Mouse (Mus musculus) heart, embryonic 16.5 days (tissue): Measurements from ENCODE around the gene Rnf41. TPM values are rescaled to one million over a fixed set of nuclear protein-coding genes. Genes with fewer than 3 reads are reported as not detected.
A peak's percentile ranks its signal among the peaks of the same experiment; 100 is the strongest.

ENCODE experiments used
- ATAC-seq: fragments of 200-750 bp; cut with Nextera tagmentation; replicated peaks from 2 replicates; pipeline ENCODE4 v1.8.0; 2017; ENCODE audit warnings: moderate number of reproducible peaks; ENCODE audit not compliant: insufficient read depth, low FRiP score; ENCODE audit errors: extremely low read depth
- H3K27ac ChIP-seq: fragments of 300-500 bp; sonication (generic); 2 replicates; pipeline ENCODE4 v1.5.1; 2014; ENCODE audit warnings: mild to moderate bottlenecking, low read length, control low read depth, moderate library complexity
- H3K27me3 ChIP-seq: fragments of 300-500 bp; sonication (generic); 2 replicates; pipeline ENCODE4 v1.6.1; 2014; ENCODE audit warnings: low read length, mixed read lengths; ENCODE audit not compliant: control insufficient read depth, insufficient read depth
- H3K36me3 ChIP-seq: fragments of 300-500 bp; sonication (generic); 2 replicates; pipeline ENCODE4 v1.6.1; 2014; ENCODE audit not compliant: control insufficient read depth, insufficient read depth
- H3K4me1 ChIP-seq: fragments of 300-500 bp; sonication (generic); 2 replicates; pipeline ENCODE4 v1.6.1; 2014; ENCODE audit warnings: low read length, mixed read lengths; ENCODE audit not compliant: control insufficient read depth, insufficient read depth
- H3K4me2 ChIP-seq: fragments of 300-500 bp; sonication (generic); 2 replicates; pipeline ENCODE4 v1.6.1; 2014; ENCODE audit warnings: low read depth, mild to moderate bottlenecking, control low read depth, low read length
- H3K4me3 ChIP-seq: fragments of 300-500 bp; sonication (generic); 2 replicates; pipeline ENCODE4 v1.5.1; 2014; ENCODE audit warnings: mild to moderate bottlenecking, control low read depth, low read length
- H3K9ac ChIP-seq: fragments of 300-500 bp; sonication (generic); 2 replicates; pipeline ENCODE4 v1.6.1; 2014; ENCODE audit warnings: low read length, control low read depth
- H3K9me3 ChIP-seq: fragments of 300-500 bp; sonication (generic); replicated peaks from 2 replicates; pipeline ENCODE4 v1.6.1; 2016; ENCODE audit warnings: low read length; ENCODE audit not compliant: control insufficient read depth
- WGBS: fragments of 180-500 bp; shearing (Covaris S2); extraction: QIAGEN DNeasy Blood & Tissue Kit; methylation state at CpG from one replicate; pipeline ENCODE4 v1.1.7; 2014; 5-methylcytosine and 5-hydroxymethylcytosine counted together
- microRNA-seq: library from miRNA; unstranded; fragments of <30 nt; microRNA quantifications from one replicate; pipeline ENCODE4, GENCODE M21; 2017
- polyA plus RNA-seq: library from polyadenylated mRNA; unstranded; fragments of >200 nt; fragmentation: Nextera tagmentation; extraction: Ambion mirVana; gene quantifications from 2 replicates; pipeline ENCODE4 v1.2.1, GENCODE M21; 2015

The Rnf41 gene
- polyA plus RNA-seq, 1 experiment from 2014 or later, result 29.9 TPM

DNA sequence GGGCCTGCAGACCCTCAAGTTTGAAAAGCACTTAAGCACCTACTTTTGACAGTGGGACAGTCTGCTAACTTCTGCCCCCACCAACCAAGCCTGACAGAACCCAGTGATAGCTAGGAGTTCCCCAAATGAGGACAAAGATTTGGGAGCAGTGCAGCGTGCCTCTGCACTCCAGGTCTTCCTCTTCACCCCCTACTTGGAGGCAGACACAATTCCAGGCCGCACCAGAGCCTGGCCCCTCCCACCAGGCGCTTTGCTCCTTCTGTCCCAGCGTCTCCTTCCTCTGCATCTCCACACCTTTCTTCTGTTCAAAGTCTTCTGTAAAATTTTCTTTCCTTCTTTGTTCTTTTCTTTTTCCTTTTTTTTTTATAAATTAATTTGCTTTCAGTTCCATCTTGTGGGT lies 78.3 kb downstream of the Rnf41 start:
- WGBS, result 33% methylated on average over 4 of the region's 4 CpGs
- Histone ChIP-seq H3K4me2 (peak overlapping the region; percentile 18; the same call in 1 of the 2 replicates), H3K27me3 (no peaks in the 10 kb centered on the region), H3K9ac (peak overlapping the region; percentile 9), H3K4me3 (no peak overlapping the region), H3K9me3 (no peaks in the 10 kb centered on the region), H3K27ac (peak overlapping the region; percentile 99), H3K36me3 (peaks cover 60% of the 10 kb centered on the region), H3K4me1 (peaks cover 27% of the 10 kb centered on the region)
- no peak for ATAC-seq

DNA sequence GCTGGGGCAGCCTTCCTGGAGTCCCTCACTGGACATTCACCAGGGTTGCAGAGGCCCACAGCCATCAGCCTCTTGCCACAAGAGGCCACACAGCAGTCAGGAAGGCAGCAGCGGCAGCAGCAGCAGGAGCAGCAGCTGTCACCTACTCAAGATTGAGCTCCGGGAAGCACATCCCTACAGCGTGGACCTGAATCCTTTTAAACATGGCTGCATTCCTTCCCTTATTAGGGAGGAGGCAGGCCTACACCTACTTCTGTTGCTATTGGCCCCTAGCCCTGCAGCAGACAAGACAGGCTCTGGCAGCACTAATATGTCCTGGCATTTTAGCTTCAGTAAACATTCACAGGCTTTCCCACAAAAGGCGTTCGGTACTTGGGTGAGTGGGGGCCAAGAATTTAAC lies 78.8 kb downstream of the Rnf41 start:
- H3K36me3 ChIP-seq, result peaks cover 60% of the 10 kb centered on the region
- ATAC-seq, result no peak
- H3K4me2 ChIP-seq, result peak overlapping the region; percentile 18; the same call in 1 of the 2 replicates
- H3K4me1 ChIP-seq, result peaks cover 31% of the 10 kb centered on the region
- no peak overlapping the region; the same call in 1 of the 2 replicates for H3K9ac ChIP-seq
- H3K27ac ChIP-seq, result peak overlapping the region; percentile 99
- H3K27me3 ChIP-seq, result no peaks in the 10 kb centered on the region
- H3K9me3 ChIP-seq, result no peaks in the 10 kb centered on the region
- 16% methylated on average over 5 of the region's 5 CpGs for WGBS
- H3K4me3 ChIP-seq, result no peak overlapping the region

DNA sequence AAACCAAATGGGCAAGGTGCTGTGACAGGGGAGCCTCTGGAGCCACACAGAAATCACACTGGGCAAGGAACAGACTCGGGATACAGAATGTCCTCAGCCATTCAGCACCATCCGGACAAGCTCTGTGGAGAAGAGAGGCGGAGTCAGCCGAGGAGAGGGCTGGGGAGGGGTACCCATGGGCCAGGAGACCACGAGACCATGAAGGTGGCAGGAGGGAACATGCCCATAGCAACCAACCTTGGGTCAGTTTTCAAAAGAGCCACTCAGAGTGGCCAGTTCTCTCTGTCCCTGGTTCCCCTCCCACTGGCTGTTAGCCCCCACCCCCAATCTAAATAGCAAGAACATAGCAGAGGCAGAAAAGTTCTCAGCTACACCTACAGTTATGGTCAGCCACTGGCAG lies 79.5 kb downstream of the Rnf41 start:
- peak overlapping the region; percentile 75 for H3K4me3 ChIP-seq
- H3K36me3 ChIP-seq, result peaks cover 53% of the 10 kb centered on the region
- ATAC-seq, result no peak
- H3K4me2 ChIP-seq, result peak overlapping the region; percentile 78
- WGBS, result 27% methylated on average over 5 of the region's 5 CpGs
- peaks cover 37% of the 10 kb centered on the region for H3K4me1 ChIP-seq
- H3K9me3 ChIP-seq, result no peaks in the 10 kb centered on the region
- peak overlapping the region; percentile 99 for H3K27ac ChIP-seq
- no peaks in the 10 kb centered on the region for H3K27me3 ChIP-seq
- H3K9ac ChIP-seq, result peak overlapping the region; percentile 88

Small RNA genes within 50 kb of the gene (microRNA-seq; reads per million reads assigned to microRNA genes)
- gene Gm25361 (not detected), gene Gm26308 (not detected), gene Mir6914 (not detected), gene Mir6915 (1.2 reads per million), gene Mir8105 (0.59 reads per million)

Other genes starting within 250 kb of the Rnf41 start
- gene Rbms2, start 231.4 kb upstream of the Rnf41 start, polyA plus RNA-seq, result 35.8 and 37.7 TPM in 2 replicates
- 0.88 and 1.0 TPM in 2 replicates for gene Gls2, start 217.2 kb upstream of the Rnf41 start, polyA plus RNA-seq
- gene Spryd4, start 199.8 kb upstream of the Rnf41 start, polyA plus RNA-seq, result 45.1 and 46.1 TPM in 2 replicates
- not detected in 2 replicates for gene Mip, start 185.8 kb upstream of the Rnf41 start, polyA plus RNA-seq
- gene Timeless, start 179.6 kb upstream of the Rnf41 start, polyA plus RNA-seq, result 29.6 and 30.4 TPM in 2 replicates
- gene Apon, start 157.6 kb upstream of the Rnf41 start, polyA plus RNA-seq, result 0.17 TPM in 1 of 2 replicates, not detected in the other
- gene Apof, start 143.0 kb upstream of the Rnf41 start, polyA plus RNA-seq, result 0.15 and 0.26 TPM in 2 replicates
- gene Stat2, start 141.1 kb upstream of the Rnf41 start, polyA plus RNA-seq, result 11.3 and 11.8 TPM in 2 replicates
- 4.3 and 6.0 TPM in 2 replicates for gene Il23a, start 112.9 kb upstream of the Rnf41 start, polyA plus RNA-seq
- 26.1 and 28.1 TPM in 2 replicates for gene Pan2, start 108.3 kb upstream of the Rnf41 start, polyA plus RNA-seq
- gene Cnpy2, start 89.2 kb upstream of the Rnf41 start, polyA plus RNA-seq, result 184 and 195 TPM in 2 replicates
- 567 and 572 TPM in 2 replicates for gene Cs, start 73.9 kb upstream of the Rnf41 start, polyA plus RNA-seq
- 13.4 and 19.4 TPM in 2 replicates for gene Coq10a, start 42.7 kb upstream of the Rnf41 start, polyA plus RNA-seq
- 8.1 and 8.5 TPM in 2 replicates for gene Ankrd52, start 34.5 kb upstream of the Rnf41 start, polyA plus RNA-seq
- gene Slc39a5, start 10.4 kb upstream of the Rnf41 start, polyA plus RNA-seq, result 0.41 TPM in 1 of 2 replicates, not detected in the other
- 55.9 and 60.4 TPM in 2 replicates for gene Nabp2, start 165 bp upstream of the Rnf41 start, polyA plus RNA-seq
- gene Smarcc2, start 47.6 kb downstream of the Rnf41 start, polyA plus RNA-seq, result 54.9 and 57.5 TPM in 2 replicates
- gene Myl6, start 82.5 kb downstream of the Rnf41 start, polyA plus RNA-seq, result 945 and 1,125 TPM in 2 replicates
- 4.2 and 4.4 TPM in 2 replicates for gene Myl6b, start 87.0 kb downstream of the Rnf41 start, polyA plus RNA-seq
- gene Esyt1, start 114.2 kb downstream of the Rnf41 start, polyA plus RNA-seq, result 22.5 and 25.7 TPM in 2 replicates
- 8.4 and 9.5 TPM in 2 replicates for gene Zc3h10, start 136.1 kb downstream of the Rnf41 start, polyA plus RNA-seq
- 1,776 and 2,205 TPM in 2 replicates for gene Rpl41, start 137.6 kb downstream of the Rnf41 start, polyA plus RNA-seq
- 125 and 150 TPM in 2 replicates for gene Pa2g4, start 154.3 kb downstream of the Rnf41 start, polyA plus RNA-seq
- 3.9 and 5.4 TPM in 2 replicates for gene Erbb3, start 178.0 kb downstream of the Rnf41 start, polyA plus RNA-seq
- 316 and 332 TPM in 2 replicates for gene Rps26, start 215.1 kb downstream of the Rnf41 start, polyA plus RNA-seq
- gene Ikzf4, start 234.3 kb downstream of the Rnf41 start, polyA plus RNA-seq, result 1.1 and 1.5 TPM in 2 replicates